Mouse (Mus musculus) stomach, postnatal 0 days (tissue): ENCODE data around the gene Gm30083. TPM values are rescaled to one million over a fixed set of nuclear protein-coding genes. Genes with fewer than 3 reads are reported as not detected.

ENCODE experiments used
- ATAC-seq: fragments of 200-750 bp; cut with Nextera tagmentation; 2 replicates; pipeline ENCODE4 v1.8.0; 2017; ENCODE audit not compliant: low FRiP score, low TSS enrichment
- DNase-seq: peaks from one replicate; pipeline ENCODE4 v3.0.0-alpha.2; 2016; ENCODE audit warnings: low spot score
- H3K27ac ChIP-seq: fragments of 300-500 bp; sonication (generic); replicated peaks from 2 replicates; pipeline ENCODE4 v1.5.1; 2014; ENCODE audit warnings: mild to moderate bottlenecking, control low read depth
- H3K27me3 ChIP-seq: fragments of 300-500 bp; sonication (generic); 2 replicates; pipeline ENCODE4 v1.6.1; 2014; ENCODE audit warnings: low read length; ENCODE audit not compliant: control insufficient read depth, insufficient read depth
- H3K36me3 ChIP-seq: fragments of 300-500 bp; sonication (generic); 2 replicates; pipeline ENCODE4 v1.6.1; 2014; ENCODE audit warnings: low read length, mixed read lengths; ENCODE audit not compliant: control insufficient read depth, insufficient read depth
- H3K4me1 ChIP-seq: fragments of 300-500 bp; sonication (generic); replicated peaks from 2 replicates; pipeline ENCODE4 v1.6.1; 2014; ENCODE audit warnings: antibody characterized with exemption; ENCODE audit not compliant: control insufficient read depth, insufficient read depth
- H3K4me2 ChIP-seq: fragments of 300-500 bp; sonication (generic); replicated peaks from 2 replicates; pipeline ENCODE4 v1.6.1; 2014; ENCODE audit warnings: low read depth, mild to moderate bottlenecking, control low read depth, moderate library complexity
- H3K4me3 ChIP-seq: fragments of 300-500 bp; sonication (generic); 2 replicates; pipeline ENCODE4 v1.5.1; 2014; ENCODE audit warnings: low read depth, low read length, control low read depth
- H3K9ac ChIP-seq: fragments of 300-500 bp; sonication (generic); 2 replicates; pipeline ENCODE4 v1.6.1; 2014; ENCODE audit warnings: mild to moderate bottlenecking, low read length, control low read depth, mixed read lengths
- H3K9me3 ChIP-seq: fragments of 300-500 bp; sonication (generic); 2 replicates; pipeline ENCODE4 v1.6.1; 2016; ENCODE audit warnings: low read length; ENCODE audit not compliant: control insufficient read depth
- CTCF ChIP-seq: IDR thresholded peaks from 2 replicates; pipeline ENCODE4 v1.5.1; 2016; ENCODE audit warnings: antibody characterized with exemption, low read depth, mild to moderate bottlenecking, moderate library complexity
- EP300 ChIP-seq: optimal IDR thresholded peaks from 2 replicates; pipeline ENCODE3; 2016; ENCODE audit warnings: antibody characterized with exemption
- WGBS: fragments of 180-500 bp; shearing (Covaris S2); extraction: QIAGEN DNeasy Blood & Tissue Kit; methylation state at CpG from one replicate; pipeline ENCODE4 v1.1.7; 2014; 5-methylcytosine and 5-hydroxymethylcytosine counted together
- polyA plus RNA-seq: library from polyadenylated mRNA; unstranded; fragments of >200 nt; fragmentation: Nextera tagmentation; extraction: Ambion mirVana; gene quantifications from 2 replicates; pipeline ENCODE4 v1.2.1, GENCODE M21; 2015

The Gm30083 gene
- polyA plus RNA-seq, 1 experiment from 2014 or later, result not detected

GRCm38 (mm10) chr14:33997427-33997826 is 17.6 kb downstream of the Gm30083 start:
- no peaks in the 10 kb centered on the region for H3K4me1 ChIP-seq
- H3K27ac ChIP-seq, result no peak overlapping the region
- H3K9ac ChIP-seq, result no peak overlapping the region
- DNase-seq, result no peak
- ATAC-seq, result no peak
- TF ChIP-seq EP300, result no peak
- peak; percentile 21; the same call in 1 of the 2 replicates for TF ChIP-seq CTCF
- H3K36me3 ChIP-seq, result no peaks in the 10 kb centered on the region
- H3K9me3 ChIP-seq, result no peaks in the 10 kb centered on the region
- 52% methylated on average over 6 of the region's 6 CpGs for WGBS
- no peak overlapping the region for H3K4me3 ChIP-seq
- no peak overlapping the region for H3K4me2 ChIP-seq
- no peaks in the 10 kb centered on the region for H3K27me3 ChIP-seq

GRCm38 (mm10) chr14:33993521-33994289 is 21.3 kb downstream of the Gm30083 start:
- 83% methylated on average over 6 of the region's 6 CpGs for WGBS
- no peak for DNase-seq
- Histone ChIP-seq H3K9me3 (no peaks in the 10 kb centered on the region), H3K4me1 (no peaks in the 10 kb centered on the region), H3K27me3 (no peaks in the 10 kb centered on the region), H3K36me3 (no peaks in the 10 kb centered on the region), H3K9ac (no peak overlapping the region), H3K4me2 (no peak overlapping the region), H3K4me3 (no peak overlapping the region), H3K27ac (no peak overlapping the region)
- ATAC-seq, result no peak
- TF ChIP-seq CTCF (no peak), EP300 (no peak)

GRCm38 (mm10) chr14:33993051-33993450 is 21.9 kb downstream of the Gm30083 start:
- TF ChIP-seq EP300, result no peak
- TF ChIP-seq CTCF, result no peak
- ATAC-seq (no peak), DNase-seq (no peak)

GRCm38 (mm10) chr14:33991971-33992370 is 23.0 kb downstream of the Gm30083 start:
- Histone ChIP-seq H3K9me3 (no peaks in the 10 kb centered on the region), H3K4me1 (no peaks in the 10 kb centered on the region), H3K36me3 (no peaks in the 10 kb centered on the region), H3K27me3 (no peaks in the 10 kb centered on the region), H3K4me3 (no peak overlapping the region), H3K4me2 (no peak overlapping the region), H3K9ac (no peak overlapping the region), H3K27ac (no peak overlapping the region)
- 65% methylated on average over 4 of the region's 4 CpGs for WGBS
- DNase-seq (no peak), ATAC-seq (no peak)
- TF ChIP-seq CTCF (no peak), EP300 (no peak)

More at GRCm38 (mm10) chr14:33993051-33993450, 21.9 kb downstream of the Gm30083 start:
- H3K27ac ChIP-seq, result no peak overlapping the region
- H3K4me2 ChIP-seq, result no peak overlapping the region
- H3K27me3 ChIP-seq, result no peaks in the 10 kb centered on the region
- no peaks in the 10 kb centered on the region for H3K9me3 ChIP-seq
- no peaks in the 10 kb centered on the region for H3K4me1 ChIP-seq
- no peak overlapping the region for H3K9ac ChIP-seq
- no peak overlapping the region for H3K4me3 ChIP-seq
- no peaks in the 10 kb centered on the region for H3K36me3 ChIP-seq
- WGBS, result 86% methylated on average over 9 of the region's 9 CpGs

GRCm38 (mm10) chr14:33989201-33989600 is 25.8 kb downstream of the Gm30083 start:
- Histone ChIP-seq H3K4me3 (no peak overlapping the region), H3K27me3 (no peaks in the 10 kb centered on the region), H3K4me2 (no peak overlapping the region), H3K4me1 (no peaks in the 10 kb centered on the region), H3K9me3 (no peaks in the 10 kb centered on the region), H3K9ac (no peak overlapping the region), H3K27ac (no peak overlapping the region), H3K36me3 (no peaks in the 10 kb centered on the region)
- WGBS, result 39% methylated on average over 3 of the region's 3 CpGs
- no peak for DNase-seq
- TF ChIP-seq CTCF (no peak), EP300 (no peak)
- ATAC-seq, result no peak

- Histone ChIP-seq H3K27me3 (no peaks in the 10 kb centered on the region), H3K9ac (no peak within 1 kb of the TSS), H3K4me1 (no peaks in the 10 kb centered on the region; the same call in 1 of the 2 replicates), H3K9me3 (no peaks in the 10 kb centered on the region), H3K4me2 (peak within 1 kb of the TSS; percentile 41), H3K36me3 (no peaks in the 10 kb centered on the region), H3K4me3 (peak within 1 kb of the TSS; percentile 20; the same call in 1 of the 2 replicates), H3K27ac (no peak within 1 kb of the TSS)
- DNase-seq, result no peak
- no peak for TF ChIP-seq CTCF
- TF ChIP-seq EP300, result no peak
- 1% methylated on average over 25 of the region's 25 CpGs for WGBS
- ATAC-seq, result 0 out of 2 replicates have a peak, but pooled peaks have one; percentile 15
Measured at GRCm38 (mm10) chr14:33978604-33979059, 36.4 kb downstream of the Gm30083 start, which contains the start of gene Zfp488. TSS of gene Zfp488 (minus strand) at chr14:33978764.
